Mouse (Mus musculus) brain, embryonic 18.5 days (tissue): Measurements from ENCODE around the gene Uxs1.

Source experiments
- DNase-seq: peaks from one replicate; pipeline ENCODE4 v3.0.0-alpha.2; 2012; ENCODE audit warnings: low read depth, low spot score

The Uxs1 gene

DNA sequence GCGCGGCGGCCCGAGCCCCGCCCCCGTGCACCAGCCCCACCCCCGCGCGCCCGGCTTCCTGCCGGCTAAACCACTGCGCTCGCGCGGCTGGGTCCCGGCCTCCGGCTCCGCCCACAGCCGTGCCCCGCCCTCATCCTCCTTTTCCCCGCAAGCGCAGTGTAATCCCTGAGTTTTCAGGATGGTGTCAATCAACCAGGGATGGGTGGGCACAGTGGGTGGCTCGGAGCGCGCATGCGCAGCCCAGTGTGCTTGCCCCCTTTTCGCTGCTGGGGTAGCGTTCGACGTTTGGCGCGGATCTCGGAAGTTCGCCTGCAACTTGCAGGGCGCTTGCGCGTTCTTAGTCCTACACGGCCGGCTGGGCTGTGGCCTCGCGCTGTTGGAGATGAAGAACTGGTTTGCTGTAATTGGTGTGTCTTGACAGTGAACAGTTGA, at the start of gene Uxs1:
Gene Uxs1, minus strand, starts transcription at position 38 of the 432 bp plus-strand sequence.
- peak; percentile 96 for DNase-seq

DNA sequence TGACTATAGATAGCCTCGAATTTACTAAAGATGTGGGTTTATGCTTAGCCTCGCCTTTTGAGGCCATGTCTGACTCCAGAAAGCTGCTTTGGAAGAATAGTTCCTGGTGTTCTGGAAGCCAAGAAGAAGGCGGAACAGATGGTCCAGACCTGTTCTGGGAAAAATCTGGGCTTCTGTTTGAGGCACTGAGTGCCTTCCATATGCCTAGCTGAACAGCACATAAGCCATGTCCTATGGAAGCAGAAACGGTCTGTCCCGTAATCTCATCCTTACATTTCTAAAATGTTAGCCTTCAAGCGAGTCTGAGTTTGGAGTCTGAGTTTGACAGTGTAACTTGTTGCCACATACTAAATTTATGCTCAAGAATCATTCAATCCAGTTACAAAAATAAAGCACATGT, 49.6 kb upstream of the Uxs1 start:
- DNase-seq = peak; percentile 40

DNA sequence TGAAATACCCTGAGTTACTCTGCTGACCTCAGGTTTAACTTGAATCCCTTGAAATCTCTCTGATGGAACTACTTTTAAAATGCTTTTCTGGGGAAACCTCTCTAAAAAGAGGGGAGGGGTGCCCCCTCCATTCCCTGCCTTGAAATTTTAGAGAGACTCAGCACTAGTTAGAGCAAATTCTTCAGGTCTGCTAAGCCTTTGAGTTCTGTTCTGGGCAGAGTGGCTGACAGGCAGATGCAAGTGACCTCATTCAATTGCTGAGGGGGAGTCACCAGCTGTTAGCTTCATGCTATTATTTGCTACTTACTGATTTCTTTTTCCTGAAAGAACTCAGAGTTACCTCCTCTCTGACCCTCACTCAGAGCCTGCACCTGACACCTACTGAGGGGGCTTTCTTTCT, 43.5 kb upstream of the Uxs1 start:
- DNase-seq = no peak

DNA sequence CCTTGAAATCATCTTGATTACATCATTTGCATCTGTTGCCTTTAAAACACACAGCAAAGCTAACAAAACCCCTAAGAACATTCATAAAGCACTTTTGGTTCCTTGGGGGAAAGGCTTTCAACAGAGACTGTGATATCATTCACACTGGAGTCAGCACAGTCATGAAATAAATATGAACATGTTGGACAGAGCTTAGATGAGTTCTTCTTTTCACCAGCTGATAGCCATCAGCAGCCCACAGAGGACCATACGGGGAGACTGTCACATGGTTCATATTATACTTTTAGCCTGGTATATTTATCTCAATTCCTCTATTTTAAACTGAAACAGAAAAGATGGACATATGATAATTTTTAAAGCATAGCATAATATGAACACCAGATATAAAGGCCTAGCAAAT, 40.9 kb upstream of the Uxs1 start:
- no peak for DNase-seq

DNA sequence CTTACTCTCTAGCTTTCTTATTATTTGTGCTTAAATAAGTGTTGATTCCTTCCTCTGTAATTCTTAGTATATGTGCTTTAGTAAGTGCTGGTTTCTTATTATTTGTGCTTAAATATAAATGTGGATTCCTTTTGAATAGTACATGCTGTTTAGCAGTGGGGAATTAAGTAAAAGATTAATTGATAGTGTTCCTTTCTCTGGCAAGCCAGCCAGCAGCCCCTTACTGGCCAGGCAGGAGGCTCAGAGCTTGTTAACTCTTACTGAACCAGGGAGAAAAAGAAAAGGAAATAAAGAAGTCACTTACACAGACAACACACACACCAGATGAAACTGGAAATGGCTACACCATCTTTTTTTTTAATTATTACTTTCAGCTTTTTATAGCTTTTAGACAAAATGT, 37.2 kb upstream of the Uxs1 start:
- DNase-seq = no peak

DNA sequence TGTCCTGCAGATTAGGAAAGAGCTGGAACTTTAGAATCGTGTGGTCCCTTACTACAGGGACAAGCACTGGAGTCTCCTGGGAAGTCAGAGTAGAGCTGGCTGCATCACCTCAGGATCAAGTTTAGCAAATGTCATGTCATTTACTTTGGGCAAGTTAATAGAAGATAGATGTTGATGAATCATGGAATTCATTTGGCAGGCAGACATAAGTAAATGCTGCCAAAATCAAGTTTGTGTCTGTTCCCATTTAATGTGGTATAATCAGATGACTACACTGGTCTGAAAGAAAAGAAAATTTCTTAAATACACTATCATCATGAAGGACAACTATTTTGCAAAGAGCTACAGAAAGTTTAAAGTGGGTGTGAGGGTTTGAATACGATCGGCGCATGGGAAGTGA, 35.0 kb upstream of the Uxs1 start:
- DNase-seq = no peak

DNA sequence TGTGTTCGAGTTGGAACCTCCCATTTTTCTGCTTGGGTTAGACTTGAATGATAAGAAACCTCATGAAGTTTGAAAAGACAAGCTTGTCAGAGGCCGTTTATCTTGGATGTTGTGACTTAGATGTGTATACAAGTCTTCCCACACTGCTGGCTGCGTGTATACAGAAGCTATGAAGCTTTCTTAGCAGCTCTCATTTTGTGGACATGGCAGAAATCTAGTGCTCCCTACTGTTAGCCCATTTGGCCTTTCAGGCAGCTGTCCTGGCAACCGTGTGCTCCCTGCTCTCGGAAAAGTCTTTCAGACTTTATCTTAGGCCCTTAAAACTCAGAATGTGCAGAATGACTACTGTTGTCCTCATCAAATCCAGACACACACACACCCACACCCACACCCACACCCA, 31.4 kb upstream of the Uxs1 start:
- no peak for DNase-seq

DNA sequence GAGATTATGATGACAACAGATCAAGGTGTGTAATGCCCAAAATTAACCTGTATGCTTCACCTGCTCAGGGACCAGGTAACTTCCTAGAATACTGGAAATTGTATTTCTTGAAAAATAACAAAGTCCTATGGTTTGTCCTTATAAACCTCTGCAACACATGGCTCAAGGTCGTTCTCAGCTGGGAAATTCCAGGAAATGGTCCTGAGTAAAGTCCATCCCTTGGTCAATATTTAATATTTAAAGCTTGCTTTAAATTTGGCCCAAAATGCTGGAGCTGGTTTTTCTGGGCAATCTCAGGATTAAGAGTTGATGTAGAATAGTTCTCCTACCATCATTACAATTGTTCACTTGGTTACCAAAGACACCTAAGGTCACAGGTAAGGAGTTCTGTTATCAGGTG, 30.1 kb upstream of the Uxs1 start:
- DNase-seq = no peak

DNA sequence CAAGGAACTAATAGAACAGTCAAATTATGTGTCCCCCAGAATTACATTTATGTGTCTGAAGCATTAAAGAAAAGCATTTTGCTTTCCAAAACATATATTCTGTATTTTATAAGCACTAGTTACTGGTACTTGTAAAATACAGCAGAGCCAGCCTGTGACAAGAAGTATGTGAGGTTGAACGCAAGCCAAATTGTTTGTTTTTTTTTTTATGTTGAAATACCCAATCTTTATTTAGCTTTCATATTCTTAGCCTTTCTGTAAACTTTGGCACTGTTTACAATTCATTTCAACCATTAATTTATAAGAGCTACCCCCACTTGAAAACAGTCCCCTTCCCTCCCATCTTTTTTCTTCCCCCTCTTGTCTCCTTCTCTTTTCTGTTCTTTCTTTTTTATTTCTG, 28.0 kb upstream of the Uxs1 start:
- no peak for DNase-seq

DNA sequence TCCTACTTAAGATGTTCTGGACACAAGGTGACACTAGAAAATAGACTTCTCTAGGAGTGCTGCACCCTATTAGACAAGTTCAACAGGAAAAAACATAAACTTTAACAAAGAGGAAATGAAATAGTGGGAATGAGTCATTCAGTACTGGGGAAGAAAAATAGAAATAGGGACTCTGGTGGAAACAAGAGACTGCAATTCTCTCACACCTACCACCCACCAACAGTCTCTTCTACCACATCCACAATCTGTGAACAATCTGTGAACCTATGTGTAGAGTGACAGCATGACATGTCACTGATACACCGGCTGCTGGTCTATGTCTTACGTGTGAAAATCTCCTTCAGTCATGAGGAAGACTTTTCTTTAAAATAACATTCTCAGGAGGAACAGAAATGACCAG, 15.8 kb upstream of the Uxs1 start:
- DNase-seq = no peak

DNA sequence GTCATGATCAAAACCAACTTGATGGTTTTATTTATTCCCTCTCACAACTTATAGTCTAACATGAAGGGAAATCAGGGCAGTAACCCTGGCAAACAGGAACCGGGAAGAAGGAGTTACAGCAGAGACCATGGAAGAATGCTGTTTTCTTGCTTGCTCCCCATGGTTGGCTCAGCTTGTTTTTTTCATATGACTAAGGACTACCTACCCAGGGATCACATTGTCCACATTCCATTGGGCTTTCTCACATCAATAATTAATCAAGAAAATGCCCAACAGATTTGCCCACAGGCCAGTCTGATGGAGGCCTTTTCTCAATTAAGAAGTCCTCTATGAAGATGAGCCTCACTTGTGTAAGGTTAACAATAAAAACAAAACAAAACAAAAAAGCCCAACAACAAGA, 9.6 kb upstream of the Uxs1 start:
- no peak for DNase-seq

DNA sequence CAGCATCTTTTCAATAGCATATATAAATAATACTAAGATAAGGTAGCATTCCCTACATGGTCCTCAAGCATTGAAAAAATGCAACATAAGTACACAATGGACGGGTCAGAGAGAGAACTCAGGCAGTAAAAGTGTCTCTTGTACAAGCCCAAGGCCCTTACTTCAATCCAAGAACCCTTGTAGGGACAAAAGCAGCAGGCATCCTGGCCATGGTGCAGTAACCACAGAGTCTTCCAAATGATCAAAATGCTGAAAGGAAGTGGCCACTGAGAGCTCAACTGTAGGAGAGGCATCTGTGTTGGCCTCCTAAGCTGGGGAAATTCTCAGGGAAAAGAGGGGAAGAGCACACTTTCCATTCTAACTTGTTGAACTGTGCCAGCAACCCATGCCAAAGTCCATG, 2.5 kb upstream of the Uxs1 start:
- no peak for DNase-seq

DNA sequence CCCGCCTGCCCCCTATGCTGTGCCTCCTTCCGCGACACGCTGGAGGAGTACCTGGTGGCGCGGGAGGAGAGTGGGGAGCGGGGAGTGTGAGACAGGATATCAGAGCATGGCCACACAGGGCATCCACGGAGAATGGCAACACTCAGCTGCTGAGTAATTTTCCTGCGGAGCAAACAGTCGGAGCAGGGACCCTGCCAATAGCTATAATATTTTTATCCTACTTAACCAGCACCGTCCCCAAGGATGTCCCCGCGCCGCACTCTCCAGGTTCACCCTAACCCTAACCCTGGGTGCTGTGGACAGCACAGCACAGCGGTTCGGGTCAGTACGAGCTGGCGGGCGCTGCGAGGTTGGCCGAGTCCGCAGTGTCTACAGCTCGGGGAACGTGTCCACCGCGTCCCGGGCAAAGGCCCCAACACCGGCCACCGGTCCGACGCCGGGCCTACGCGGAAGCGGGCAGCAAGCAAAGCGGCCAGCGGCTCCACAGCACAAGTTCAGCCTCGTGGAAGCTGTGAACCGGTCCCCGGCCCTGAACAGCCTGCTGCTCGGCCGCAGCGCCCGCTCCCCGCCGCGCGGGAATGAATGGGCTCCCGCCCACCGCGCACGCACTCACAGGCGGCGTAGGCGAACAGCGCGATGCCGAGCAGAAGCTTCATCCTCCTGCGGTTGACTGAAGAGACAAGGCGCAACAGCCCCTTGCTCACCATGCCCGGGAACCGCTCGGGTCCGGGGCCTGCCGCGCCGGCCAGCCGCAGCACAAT, 418 bp downstream of the Uxs1 start:
- no peak for DNase-seq

DNA sequence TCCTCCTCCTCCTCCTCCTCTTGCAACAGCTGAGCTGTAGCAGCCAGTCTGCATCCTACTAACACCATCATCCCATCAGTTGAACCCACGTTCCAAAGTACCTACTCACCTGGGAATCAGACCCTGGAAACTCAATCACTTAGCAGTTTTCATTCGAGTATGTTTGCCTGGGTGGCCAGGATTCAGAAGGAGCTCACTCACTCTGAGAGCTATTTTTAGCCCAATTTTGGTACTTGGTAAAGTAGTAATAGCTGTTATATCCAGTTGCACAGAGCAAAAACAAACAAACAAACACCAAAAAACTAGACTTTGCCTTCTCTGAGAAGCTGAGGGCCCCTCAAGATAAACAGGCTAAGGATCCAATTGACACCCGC, 985 bp downstream of the Uxs1 start:
- DNase-seq = no peak

DNA sequence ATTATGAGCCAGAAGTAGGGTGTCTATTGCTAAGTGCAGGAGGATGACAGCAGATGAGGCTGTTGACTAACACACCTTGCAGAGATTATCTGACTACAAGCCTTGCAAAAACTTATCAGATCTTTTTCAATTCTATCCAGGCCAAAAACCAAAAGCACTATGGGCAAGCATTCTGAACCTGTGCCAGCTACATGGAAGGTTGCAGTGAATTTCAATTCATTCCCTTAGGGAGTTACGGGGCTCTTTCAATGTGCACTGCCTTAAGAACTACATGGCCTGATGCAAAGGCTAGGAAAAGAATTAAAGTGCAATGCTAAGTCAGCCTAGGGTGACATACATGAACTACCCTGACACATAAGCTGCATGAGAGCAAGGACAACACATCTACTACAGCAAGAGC, 4.2 kb downstream of the Uxs1 start:
- no peak for DNase-seq

DNA sequence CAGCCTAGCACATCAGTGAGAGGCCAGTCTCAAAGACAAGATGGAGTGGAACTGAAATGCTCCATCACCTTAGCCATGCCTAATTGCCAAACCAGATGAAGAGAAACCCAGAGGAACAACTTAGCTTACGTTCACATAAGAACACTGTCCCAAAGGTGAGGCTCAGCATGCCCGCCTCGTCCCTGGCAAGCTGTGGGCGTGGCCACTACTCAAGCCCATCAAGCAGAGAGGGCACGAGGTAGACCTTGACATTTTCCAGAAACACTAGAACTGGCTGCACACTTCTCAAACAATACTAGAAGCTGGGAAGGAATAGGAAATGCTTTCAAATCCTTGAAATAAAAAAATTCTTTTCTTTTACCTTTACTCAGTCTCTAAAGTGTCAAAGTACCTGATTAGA, 5.0 kb downstream of the Uxs1 start:
- no peak for DNase-seq

DNA sequence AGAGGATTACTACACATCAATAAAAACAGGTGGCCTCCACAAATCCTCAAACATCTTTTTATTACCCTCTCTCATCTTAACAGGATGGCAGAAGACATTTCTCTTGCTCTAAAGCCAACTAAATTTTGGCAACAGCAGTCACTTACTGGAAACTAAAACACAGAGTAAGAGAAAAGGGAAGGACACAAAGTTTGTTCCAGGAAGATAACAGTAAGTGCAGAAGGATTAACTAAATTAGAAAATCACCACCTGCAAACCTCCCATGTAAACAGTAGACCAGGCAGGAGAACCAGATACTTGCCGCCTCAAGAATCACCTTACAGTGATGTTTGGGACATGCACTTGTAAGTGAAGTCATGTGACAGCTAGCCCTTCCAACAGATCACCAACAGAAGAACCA, 5.8 kb downstream of the Uxs1 start:
- no peak for DNase-seq

DNA sequence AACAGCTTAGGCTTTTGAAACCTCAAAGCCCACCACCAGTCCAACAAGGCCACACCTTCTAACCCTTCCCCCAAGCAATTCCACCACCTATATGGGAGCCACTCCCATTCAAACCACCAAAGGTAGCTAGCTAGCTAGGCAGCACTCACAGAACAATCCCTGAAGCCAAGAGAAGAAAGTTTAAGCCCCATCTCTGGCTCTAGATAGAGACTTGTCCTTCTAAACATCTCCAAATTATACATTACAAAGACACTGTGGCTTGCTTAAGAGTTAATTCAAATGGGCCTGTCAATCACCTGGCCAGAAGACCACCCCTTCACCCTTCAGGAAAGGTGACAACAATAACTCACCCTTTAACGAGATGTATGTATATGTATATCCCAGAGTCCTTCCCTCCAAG, 7.0 kb downstream of the Uxs1 start:
- no peak for DNase-seq

DNA sequence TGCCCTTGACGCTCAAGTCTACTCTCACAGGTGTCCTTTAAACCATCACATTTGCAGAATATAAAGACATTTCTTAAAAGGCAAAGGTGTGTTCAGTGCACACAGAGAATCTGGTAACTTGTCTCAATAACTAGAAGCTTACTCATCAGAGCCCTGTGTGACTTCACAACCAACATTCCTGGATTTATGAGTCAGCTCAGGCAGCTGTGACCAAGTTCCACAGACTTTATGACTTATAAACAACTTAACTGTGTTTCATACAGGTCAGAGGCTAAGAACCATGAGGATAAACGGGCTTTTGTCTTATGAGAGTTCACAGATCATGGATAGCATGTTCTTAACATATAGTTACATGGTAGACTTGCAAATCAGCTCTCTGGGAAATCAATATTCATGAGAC, 8.5 kb downstream of the Uxs1 start:
- no peak for DNase-seq

DNA sequence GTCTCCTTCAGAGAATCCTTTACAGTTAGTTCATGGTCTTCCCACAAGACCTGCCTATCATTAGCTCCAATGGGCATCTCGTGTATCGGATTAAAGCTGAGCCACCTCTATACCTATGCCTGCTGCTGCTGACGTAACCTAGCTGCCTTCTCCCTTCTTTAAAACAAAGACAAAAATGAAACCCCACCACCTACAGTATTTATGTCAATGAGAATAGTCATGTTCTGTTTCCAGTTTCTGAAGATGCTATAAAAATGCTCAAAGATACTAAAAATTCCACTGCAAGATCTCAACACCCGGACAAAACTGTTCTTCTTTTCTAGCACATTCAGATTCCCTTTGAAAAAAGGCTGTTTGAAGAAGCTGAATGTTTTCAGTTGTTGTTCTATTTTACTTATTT, 9.2 kb downstream of the Uxs1 start:
- DNase-seq = no peak

DNA sequence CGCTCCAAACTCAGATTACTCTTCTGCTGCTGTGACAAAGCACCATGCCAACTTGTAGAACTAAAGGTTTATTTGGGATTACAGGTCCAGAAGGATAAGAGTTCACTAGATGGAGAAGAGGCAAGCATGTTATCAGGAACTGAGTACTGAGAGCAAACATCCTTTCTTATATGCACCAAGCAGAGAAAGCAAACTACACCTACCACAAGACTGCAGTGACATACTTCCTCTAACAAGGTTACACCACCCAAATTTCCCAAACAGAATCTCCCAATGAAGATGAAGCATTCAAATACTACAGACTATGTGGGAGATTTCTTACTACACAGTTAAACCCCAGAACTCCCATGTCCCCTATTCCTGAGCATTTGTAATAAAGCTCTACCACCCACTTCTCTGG, 15.8 kb downstream of the Uxs1 start:
- no peak for DNase-seq

DNA sequence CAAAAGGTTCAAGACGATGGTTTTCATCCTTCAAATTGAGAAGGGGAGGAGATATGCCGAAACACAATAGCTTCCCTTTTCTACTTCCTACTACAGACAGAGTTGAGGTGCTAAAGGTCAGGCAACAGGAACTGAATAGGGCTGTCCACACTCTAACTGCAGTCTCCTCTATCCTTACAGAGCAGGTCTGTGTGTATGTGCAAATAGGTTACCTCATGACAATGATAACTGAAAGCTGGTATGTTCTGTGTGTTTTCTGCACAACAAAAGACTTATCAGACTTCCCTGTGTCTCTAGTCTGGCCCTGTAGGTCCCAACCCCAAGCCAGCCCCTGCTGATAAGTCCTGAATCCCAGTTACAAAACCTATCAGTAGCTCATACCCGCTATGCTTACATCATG, 16.5 kb downstream of the Uxs1 start:
- DNase-seq = no peak

DNA sequence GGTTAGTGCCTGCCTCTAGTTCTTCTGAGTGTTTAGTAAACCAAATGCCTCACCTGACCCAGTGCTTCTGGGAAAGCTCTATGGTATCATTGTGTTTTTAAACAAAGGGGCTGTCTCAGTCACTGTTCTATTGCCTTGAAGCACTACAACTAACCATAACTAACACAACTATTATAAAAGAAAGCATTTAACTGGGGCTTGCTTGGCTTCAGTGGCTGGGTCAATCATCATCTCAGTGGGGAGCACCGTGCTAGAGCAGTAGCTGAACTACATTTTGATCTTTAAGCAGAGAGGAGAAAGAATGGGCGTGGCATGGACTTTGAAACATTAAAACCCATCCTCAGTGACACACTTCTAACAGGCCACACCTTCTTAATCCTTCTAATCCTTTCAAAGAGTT, 18.2 kb downstream of the Uxs1 start:
- no peak for DNase-seq

DNA sequence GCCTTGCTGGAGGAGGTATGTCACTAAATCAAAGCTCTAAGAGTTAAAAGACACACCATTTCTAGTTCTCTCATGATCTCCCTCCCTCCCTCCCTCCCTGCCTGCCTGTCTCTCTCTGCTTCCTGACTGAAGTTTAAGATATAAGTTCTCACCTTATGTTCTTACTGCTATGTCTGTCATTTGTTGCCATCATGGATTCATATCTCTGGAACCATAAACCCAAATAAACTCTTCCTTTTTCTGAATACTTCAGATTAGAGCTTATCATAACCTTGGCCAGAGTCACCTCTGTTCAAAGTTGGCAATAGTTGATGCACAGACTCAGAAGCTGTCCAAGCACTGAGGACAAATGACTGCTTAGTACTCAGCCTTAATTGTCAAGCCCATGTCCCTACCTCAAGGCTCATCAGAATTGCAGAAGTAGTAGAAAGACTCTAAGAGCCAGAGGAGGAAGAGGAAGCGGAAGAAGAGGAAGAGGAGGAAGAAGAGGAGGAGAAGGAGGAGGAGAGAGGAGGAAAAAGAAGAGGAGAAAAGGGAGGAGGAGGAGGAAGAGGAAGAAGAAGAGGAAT, 23.6 kb downstream of the Uxs1 start:
- DNase-seq = no peak
